Mouse (Mus musculus) hindbrain, postnatal 0 days (tissue): ENCODE data around the gene Zfp217. TPM values are rescaled to one million over a fixed set of nuclear protein-coding genes. Genes with fewer than 3 reads are reported as not detected.
A peak's percentile ranks its signal among the peaks of the same experiment; 100 is the strongest.

ENCODE experiments used
- ATAC-seq: fragments of 200-750 bp; cut with Nextera tagmentation; 2 replicates; pipeline ENCODE4 v1.8.0; 2017; ENCODE audit warnings: mild to moderate bottlenecking, moderate TSS enrichment, moderate library complexity
- DNase-seq: peaks from one replicate; pipeline ENCODE4 v3.0.0-alpha.2; 2015; ENCODE audit warnings: low spot score
- H3K27ac ChIP-seq: fragments of 300-500 bp; sonication (generic); 2 replicates; pipeline ENCODE4 v1.5.1; 2014; ENCODE audit warnings: mild to moderate bottlenecking
- H3K27me3 ChIP-seq: fragments of 300-500 bp; sonication (generic); 2 replicates; pipeline ENCODE4 v1.6.1; 2014; ENCODE audit warnings: low read length, mixed read lengths; ENCODE audit not compliant: insufficient read depth
- H3K36me3 ChIP-seq: fragments of 300-500 bp; sonication (generic); 2 replicates; pipeline ENCODE4 v1.6.1; 2014; ENCODE audit warnings: low read length, mixed read lengths; ENCODE audit not compliant: insufficient read depth
- H3K4me1 ChIP-seq: fragments of 300-500 bp; sonication (generic); 2 replicates; pipeline ENCODE4 v1.6.1; 2014; ENCODE audit warnings: antibody characterized with exemption, low read length, mixed read lengths; ENCODE audit not compliant: insufficient read depth
- H3K4me2 ChIP-seq: fragments of 300-500 bp; sonication (generic); 2 replicates; pipeline ENCODE4 v1.6.1; 2014; ENCODE audit warnings: low read depth, mild to moderate bottlenecking, low read length, moderate library complexity, mixed read lengths
- H3K4me3 ChIP-seq: fragments of 300-500 bp; sonication (generic); 2 replicates; pipeline ENCODE4 v1.5.1; 2014; ENCODE audit warnings: low read length
- H3K9ac ChIP-seq: fragments of 300-500 bp; sonication (generic); replicated peaks from 2 replicates; pipeline ENCODE4 v1.6.1; 2014; ENCODE audit warnings: mild to moderate bottlenecking, low read length, moderate library complexity, mixed read lengths
- H3K9me3 ChIP-seq: fragments of 300-500 bp; sonication (generic); 2 replicates; pipeline ENCODE4 v1.6.1; 2016; ENCODE audit warnings: low read length, mixed read lengths
- CTCF ChIP-seq: IDR thresholded peaks from 2 replicates; pipeline ENCODE4 v1.5.1; 2016; ENCODE audit warnings: antibody characterized with exemption, control low read depth, low read depth
- whole genome bisulfite sequencing: fragments of 180-500 bp; shearing (Covaris S2); extraction: QIAGEN DNeasy Blood & Tissue Kit; methylation state at CpG from one replicate; pipeline ENCODE4 v1.1.7; 2014; 5-methylcytosine and 5-hydroxymethylcytosine counted together
- polyA plus RNA-seq: library from polyadenylated mRNA; unstranded; fragments of >200 nt; fragmentation: Nextera tagmentation; extraction: Ambion mirVana; gene quantifications from 2 replicates; pipeline ENCODE4 v1.2.1, GENCODE M21; 2015
- total RNA-seq: library from RNA; depleted of rRNA; stranded (reverse); fragments of >200 nt; gene quantifications from 2 replicates; pipeline ENCODE4 v1.2.3, GENCODE M21; 2014

The Zfp217 gene
- total and polyA plus RNA-seq, 2 experiments from 2014 or later: 0.61 to 8.5 TPM

DNA sequence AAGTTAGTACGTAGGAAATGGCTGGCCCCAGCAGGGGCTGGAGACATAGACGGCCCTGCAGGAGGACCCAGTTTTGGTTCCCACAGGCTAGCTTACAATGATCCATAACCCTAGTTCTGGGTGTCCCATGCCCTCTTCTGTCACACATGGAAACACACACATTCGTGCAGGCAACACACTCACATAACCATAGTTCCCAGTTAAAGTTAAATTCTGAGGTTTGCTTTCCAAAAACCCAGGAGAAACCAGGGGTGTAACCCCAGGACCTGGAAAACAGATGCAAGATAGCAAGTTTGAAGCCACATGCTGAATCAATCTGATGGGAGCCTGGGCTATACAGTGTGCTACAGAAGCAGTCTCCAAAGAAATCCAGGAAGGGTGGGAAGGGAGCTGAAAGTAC, 40.1 kb downstream of the Zfp217 start:
- Histone ChIP-seq H3K4me2 (no peak overlapping the region), H3K4me3 (no peak overlapping the region), H3K27me3 (no peaks in the 10 kb centered on the region), H3K4me1 (no peaks in the 10 kb centered on the region), H3K9me3 (no peaks in the 10 kb centered on the region), H3K27ac (no peak overlapping the region), H3K36me3 (no peaks in the 10 kb centered on the region), H3K9ac (no peak overlapping the region)
- WGBS: 84% methylated on average over 3 of the region's 3 CpGs
- no peak for TF ChIP-seq CTCF
- DNase-seq: no peak
- no peak for ATAC-seq

DNA sequence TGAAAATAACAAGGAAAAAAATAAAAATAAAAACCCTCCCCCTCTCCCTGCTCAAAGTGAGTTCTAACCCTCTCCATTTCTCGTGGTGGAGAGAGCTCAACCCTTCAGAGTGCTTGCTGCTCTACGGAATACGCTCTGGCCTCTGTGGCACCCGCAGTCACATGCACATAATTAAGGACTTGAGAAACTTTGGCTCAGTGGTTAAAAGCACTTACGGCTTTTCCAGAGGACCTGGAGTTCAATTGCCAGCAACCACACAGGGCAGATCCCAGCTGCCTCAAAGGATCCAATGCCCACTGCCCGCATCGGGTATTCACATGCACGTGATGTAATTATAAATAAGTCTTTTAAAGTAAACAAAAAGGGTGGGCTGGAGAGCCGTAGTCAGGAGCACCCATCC, 41.9 kb downstream of the Zfp217 start:
- H3K4me3 ChIP-seq: no peak overlapping the region

GRCm38 (mm10) chr2:170104396-170104795, 43.5 kb downstream of the Zfp217 start:
- H3K9ac ChIP-seq: no peak overlapping the region
- H3K4me3 ChIP-seq: no peak overlapping the region
- H3K36me3 ChIP-seq: no peaks in the 10 kb centered on the region
- DNase-seq (no peak), ATAC-seq (0 out of 2 replicates have a peak, but pooled peaks have one; percentile 1)
- no peak overlapping the region for H3K27ac ChIP-seq
- no peaks in the 10 kb centered on the region for H3K4me1 ChIP-seq
- TF ChIP-seq CTCF: no peak
- no peaks in the 10 kb centered on the region for H3K9me3 ChIP-seq
- H3K27me3 ChIP-seq: no peaks in the 10 kb centered on the region
- 90% methylated on average over 6 of the region's 6 CpGs for WGBS
- H3K4me2 ChIP-seq: no peak overlapping the region

More for the DNA sequence above, 41.9 kb downstream of the Zfp217 start:
- no peaks in the 10 kb centered on the region for H3K4me1 ChIP-seq
- 69% methylated on average over 9 of the region's 9 CpGs for WGBS
- DNase-seq (no peak), ATAC-seq (no peak)
- no peaks in the 10 kb centered on the region for H3K27me3 ChIP-seq
- no peak overlapping the region for H3K4me2 ChIP-seq
- H3K9ac ChIP-seq: no peak overlapping the region
- no peak for TF ChIP-seq CTCF
- H3K36me3 ChIP-seq: no peaks in the 10 kb centered on the region
- no peaks in the 10 kb centered on the region for H3K9me3 ChIP-seq
- H3K27ac ChIP-seq: no peak overlapping the region

DNA sequence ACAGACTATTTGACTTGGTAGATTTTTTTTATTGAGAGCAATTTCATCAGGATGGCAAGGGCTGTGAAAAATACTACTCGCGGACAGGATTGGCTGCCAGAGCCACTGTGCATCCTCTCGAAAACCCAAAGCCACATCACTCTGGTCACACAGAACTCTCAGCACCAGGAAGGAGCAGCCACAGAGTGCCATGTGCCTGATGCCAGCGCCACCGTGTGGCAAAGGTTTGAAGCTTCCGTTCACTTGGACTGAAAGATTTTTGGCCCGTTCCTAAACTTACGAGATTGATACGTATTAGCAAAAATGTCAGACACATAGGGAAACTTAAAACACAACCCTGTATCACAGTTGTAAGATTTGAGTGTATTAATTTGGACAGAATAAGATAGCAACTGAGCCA, 44.1 kb downstream of the Zfp217 start:
- no peak overlapping the region for H3K27ac ChIP-seq
- H3K9me3 ChIP-seq: no peaks in the 10 kb centered on the region
- DNase-seq (peak; percentile 80), ATAC-seq (peak; percentile 44; the same call in 1 of the 2 replicates)
- H3K9ac ChIP-seq: no peak overlapping the region
- no peak overlapping the region for H3K4me2 ChIP-seq
- H3K36me3 ChIP-seq: no peaks in the 10 kb centered on the region
- WGBS: 41% methylated on average over 9 of the region's 9 CpGs
- peak; percentile 89 for TF ChIP-seq CTCF
- H3K27me3 ChIP-seq: no peaks in the 10 kb centered on the region
- H3K4me3 ChIP-seq: no peak overlapping the region
- no peaks in the 10 kb centered on the region for H3K4me1 ChIP-seq

DNA sequence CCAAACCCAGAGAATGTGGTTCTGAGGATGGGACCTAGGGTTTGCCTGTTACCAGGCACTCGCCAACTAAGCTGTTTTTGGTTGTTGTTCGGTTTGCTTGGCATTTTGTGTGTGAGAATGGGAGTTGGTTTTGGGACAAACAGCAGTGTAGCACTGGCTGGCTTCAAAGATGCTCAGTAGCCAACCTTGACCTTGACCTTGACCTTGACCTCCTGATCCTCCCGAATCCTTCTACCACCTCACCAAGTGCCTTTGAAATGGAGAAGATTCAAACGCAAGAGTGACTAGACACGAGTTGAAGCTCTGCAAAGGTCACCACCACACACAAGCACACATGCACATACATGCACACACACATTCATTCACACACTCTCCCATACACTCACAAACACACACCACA, 44.6 kb downstream of the Zfp217 start:
- H3K9ac ChIP-seq: no peak overlapping the region
- no peaks in the 10 kb centered on the region for H3K27me3 ChIP-seq
- no peak overlapping the region for H3K4me2 ChIP-seq
- ATAC-seq (no peak), DNase-seq (no peak)
- H3K4me1 ChIP-seq: no peaks in the 10 kb centered on the region
- TF ChIP-seq CTCF: no peak
- WGBS: 86% methylated on average over 5 of the region's 5 CpGs
- H3K9me3 ChIP-seq: no peaks in the 10 kb centered on the region
- no peaks in the 10 kb centered on the region for H3K36me3 ChIP-seq
- H3K4me3 ChIP-seq: no peak overlapping the region
- H3K27ac ChIP-seq: no peak overlapping the region

- Histone ChIP-seq H3K27me3 (no peaks in the 10 kb centered on the region), H3K9ac (no peak overlapping the region), H3K4me3 (no peak overlapping the region), H3K27ac (no peak overlapping the region), H3K4me2 (no peak overlapping the region), H3K9me3 (no peaks in the 10 kb centered on the region), H3K4me1 (no peaks in the 10 kb centered on the region), H3K36me3 (no peaks in the 10 kb centered on the region)
- TF ChIP-seq CTCF: no peak
- no peak for ATAC-seq
- DNase-seq: no peak
- 77% methylated on average over 7 of the region's 7 CpGs for WGBS
Observed at GRCm38 (mm10) chr2:170101932-170102331, 46.0 kb downstream of the Zfp217 start.

GRCm38 (mm10) chr2:170101132-170101531, 46.8 kb downstream of the Zfp217 start:
- peak; percentile 24; the same call in 1 of the 2 replicates for ATAC-seq
- no peaks in the 10 kb centered on the region for H3K9me3 ChIP-seq
- no peaks in the 10 kb centered on the region for H3K27me3 ChIP-seq
- H3K4me1 ChIP-seq: no peaks in the 10 kb centered on the region
- peak; percentile 94 for DNase-seq
- peak; percentile 99 for TF ChIP-seq CTCF
- no peak overlapping the region for H3K4me2 ChIP-seq
- no peak overlapping the region for H3K4me3 ChIP-seq
- H3K36me3 ChIP-seq: no peaks in the 10 kb centered on the region
- no peak overlapping the region for H3K9ac ChIP-seq
- 2% methylated on average over 12 of the region's 12 CpGs for WGBS
- H3K27ac ChIP-seq: no peak overlapping the region
